Mouse (Mus musculus) regulatory T cell (primary cell): ENCODE data around the gene Engase.

Experiments
- in situ Hi-C: fragments of 300-600 bp; cut with MboI, MseI; formaldehyde crosslinking; loops from one replicate; pipeline ENCODE4 v1.15.1; 2025; ENCODE audit warnings: high pct_unique_total_duplicates

Engase gene

DNA sequence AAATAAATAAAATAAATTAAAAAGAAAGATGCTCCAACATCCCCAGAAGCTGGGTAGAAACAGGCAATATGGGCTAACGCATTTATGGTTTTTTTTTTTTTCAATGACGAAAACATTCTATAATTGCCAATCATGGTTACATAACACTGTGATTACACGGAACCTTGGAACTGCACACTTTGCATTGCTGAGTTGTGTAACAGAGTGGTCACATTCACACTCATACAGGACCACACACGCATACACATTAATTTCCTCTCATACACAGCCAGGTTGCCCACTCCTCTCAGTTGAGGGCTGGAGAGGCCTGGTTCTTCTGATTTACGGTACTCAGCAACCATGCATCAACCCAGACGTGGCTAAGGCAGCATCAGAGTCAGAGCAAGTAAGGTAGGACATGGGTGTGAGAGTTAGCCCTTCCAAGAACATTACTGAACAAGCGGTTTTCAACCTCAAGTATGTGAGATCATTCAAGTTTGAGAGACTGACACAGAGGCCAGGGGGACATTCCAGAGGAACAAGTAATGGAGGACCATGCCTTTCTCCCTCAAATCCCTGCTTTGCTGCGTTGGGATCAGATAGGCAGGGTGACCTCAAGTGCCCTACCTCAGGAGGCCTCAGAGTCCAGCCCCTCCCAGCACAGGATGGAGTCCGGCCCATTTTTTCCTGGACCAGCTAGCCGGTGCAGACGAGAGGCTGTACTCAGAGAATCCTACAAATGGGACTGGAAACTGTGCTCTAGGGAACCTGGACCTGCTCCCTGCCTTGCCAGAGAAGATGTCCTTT, 22.6 kb upstream of the Engase start:
- in situ Hi-C loops, result no loop called here

DNA sequence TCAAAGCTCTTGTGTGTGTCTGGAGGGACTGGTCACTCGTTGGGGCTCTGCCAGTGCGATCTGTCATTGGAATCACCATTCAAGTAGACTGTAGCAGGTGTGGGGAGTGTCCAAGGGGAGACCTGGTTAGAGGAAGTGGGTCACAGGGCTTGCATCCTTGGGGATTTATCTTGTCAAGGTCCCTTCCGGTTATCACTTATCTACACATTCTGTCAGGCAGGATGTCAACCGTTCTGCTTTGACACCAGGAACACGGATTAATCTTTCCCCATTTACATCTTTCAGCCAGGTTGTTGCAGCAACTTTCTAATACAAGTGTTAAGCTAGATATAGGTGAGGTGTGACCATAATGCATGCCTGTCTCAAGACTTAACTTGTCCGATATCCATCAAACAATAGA, 20.8 kb upstream of the Engase start:
- in situ Hi-C loops, result no loop called here

DNA sequence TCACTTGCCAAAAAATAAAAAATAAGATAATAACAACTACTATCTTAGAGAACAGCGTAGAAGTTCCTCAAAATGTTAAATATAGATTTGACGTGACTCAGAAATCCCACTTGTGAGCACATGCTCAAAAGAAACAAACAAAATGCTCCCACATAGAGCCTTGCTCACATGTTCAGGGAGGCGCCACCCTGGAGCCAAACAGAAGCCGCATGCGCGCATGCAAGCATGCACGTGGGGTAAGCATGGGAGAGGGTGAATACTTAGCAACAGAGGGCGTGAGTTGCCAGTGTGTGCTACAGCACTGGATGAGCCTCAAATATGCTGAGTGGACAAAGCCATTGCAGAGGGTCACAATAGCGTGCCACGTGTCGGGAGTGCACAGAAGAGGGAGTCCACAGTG, 19.7 kb upstream of the Engase start:
- in situ Hi-C loops, result no loop called here

DNA sequence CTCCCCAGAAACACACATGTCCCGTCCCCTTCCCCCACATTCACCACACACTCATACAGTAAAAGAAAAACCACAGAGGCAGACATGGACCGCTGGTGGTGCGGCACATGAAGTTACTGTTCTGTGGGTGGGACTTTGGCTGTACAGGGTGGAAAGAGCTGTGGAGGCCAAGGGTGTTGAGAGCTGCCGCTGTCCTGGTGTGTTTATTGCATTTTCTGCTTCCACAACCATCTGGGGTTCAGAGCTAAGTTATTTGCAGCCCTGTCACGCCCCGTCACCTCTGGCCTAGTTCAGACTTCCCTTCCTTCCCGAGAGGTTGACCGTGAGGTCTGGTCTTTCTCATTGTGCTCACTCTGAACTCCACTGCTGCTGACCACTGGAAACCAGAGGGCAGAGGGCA, 17.6 kb upstream of the Engase start:
- in situ Hi-C loops, result no loop called here

DNA sequence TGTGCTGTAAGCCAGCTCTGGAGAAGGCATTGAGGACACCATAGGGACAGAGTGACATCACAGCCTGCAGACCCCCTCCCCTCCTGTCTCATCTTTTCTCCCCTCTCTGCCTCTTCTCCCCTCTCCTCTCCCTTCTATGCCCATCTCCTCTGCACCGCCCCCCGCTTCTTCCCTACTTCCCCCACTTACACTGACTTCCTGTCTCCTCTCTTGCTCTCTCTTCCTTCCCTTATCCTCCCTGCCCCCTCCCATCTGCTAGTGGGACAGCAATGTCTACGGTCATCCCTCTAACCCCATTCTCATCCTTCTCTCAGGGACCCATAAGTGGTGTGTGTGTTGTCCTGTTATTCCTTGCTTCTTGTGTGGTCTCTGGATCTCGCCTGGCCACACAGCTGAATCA, 17.1 kb upstream of the Engase start:
- in situ Hi-C loops, result no loop called here

DNA sequence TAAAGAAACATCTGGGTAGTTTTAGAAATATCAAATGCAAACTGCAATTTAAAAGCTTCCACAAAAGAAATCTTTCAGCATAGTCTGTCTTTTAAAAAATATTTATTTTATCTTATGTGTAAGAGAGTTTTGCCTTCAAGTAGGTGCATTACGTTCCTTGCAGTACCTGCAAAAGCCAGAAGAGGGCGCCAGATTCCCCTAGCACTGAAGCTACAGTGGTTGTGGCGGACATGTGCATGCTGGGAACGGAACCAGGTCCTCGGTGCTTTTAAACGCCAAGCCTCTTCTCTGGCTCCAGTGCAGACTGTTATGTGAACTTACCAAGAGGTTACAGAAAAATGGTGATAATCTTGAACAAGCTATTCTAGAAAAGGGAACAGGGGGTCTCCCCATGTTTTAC, 16.3 kb upstream of the Engase start:
- in situ Hi-C loops, result no loop called here

DNA sequence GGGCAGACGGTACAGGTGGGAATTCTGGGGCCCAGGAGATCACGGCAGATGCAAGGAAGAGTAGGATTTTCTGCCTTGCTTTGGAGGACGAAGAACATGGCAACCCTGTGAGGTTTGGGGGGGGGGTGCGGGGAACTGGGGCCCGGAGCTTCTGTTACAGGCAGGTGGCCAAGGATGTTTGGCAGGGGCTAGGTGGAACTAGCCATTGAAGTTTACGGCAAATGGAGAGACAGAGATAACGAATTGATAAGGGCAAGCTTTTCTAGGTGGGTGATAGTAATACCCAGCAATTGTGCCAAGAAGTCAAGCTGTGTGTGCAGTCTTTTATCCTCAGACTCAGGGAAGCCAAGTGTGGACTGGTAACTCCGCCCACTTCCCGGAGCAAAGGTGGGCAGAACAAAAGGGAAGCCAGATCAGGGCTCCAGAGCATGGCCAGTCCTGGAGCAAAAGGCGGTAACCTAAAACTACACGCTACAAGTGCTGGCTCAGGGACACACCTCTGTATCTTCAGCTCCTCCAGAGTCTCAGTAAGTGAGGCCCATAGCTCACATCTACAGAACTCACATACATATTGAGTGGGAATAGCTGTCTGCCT, 9.1 kb upstream of the Engase start:
- in situ Hi-C loops, result no loop called here

DNA sequence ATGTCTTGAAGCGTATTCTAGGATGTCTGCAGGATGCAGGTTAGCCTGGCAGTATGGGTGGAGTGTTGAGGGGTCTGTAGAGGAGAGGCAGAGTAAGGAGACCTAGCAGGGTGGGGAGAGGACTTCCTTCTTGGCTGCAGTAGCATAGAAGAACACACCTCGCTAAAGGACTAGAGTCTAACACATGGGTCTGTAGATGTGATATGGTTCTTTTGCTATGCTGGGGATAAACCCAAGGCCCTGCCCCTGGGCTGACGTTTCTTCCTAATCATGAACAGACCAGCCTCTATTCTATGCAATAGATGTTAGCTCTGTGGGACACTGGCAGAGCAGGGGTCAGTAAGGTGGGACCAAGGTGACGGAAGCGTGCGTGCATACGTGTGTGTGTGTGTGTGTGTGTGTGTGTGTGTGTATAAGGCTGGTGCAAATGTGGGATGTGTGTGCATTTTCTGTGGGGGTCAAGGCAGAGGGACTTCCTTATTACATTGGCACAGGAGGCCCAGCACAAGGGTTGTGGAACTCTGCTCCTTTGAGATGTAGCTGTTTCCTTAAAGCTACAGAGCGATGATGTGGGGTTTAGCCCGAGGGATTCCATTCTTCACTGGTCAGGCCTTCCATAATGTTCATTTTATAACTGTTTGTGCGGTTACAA, 7.0 kb upstream of the Engase start:
- in situ Hi-C loops, result loop anchor here (10.0 kb wide), 1 partner anchor 655 kb away; no protein-coding TSS in a partner anchor

DNA sequence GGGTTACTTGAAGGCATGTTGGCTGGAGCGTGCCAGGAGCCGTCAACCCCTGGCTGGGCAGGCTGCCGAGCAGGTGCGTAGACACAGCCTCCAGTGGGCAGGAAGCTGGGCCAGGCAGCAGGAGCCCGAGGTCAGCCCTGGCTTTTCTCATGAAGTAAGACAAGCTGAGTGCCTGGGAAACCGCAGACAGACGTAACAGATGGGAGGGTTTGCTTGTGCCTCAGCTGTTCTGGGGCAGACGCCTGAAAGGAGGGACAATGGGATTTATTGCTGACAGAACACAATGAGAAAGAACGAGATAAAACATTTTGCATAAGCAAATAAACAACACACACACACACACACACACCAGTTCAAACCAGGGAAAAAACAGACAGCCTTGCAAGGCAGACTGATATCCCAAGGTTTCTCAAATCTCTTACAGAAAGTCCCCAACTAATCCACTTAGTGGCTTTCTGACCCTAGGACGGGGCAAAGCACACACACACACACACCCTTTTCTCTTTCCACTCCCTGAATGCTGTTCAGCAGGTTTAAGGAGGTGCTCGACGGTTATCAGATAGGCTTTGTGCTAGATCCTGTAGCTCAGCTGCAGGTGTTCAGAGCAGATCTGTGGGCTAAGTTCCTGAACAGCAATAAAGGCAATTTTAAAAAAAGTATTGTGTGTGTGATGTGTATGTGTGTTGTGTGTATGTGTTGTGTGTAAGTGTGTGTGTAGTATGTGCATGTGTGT, 6.2 kb upstream of the Engase start:
- in situ Hi-C loops, result loop anchor here (10.0 kb wide), 1 partner anchor 654 kb away; no protein-coding TSS in a partner anchor

DNA sequence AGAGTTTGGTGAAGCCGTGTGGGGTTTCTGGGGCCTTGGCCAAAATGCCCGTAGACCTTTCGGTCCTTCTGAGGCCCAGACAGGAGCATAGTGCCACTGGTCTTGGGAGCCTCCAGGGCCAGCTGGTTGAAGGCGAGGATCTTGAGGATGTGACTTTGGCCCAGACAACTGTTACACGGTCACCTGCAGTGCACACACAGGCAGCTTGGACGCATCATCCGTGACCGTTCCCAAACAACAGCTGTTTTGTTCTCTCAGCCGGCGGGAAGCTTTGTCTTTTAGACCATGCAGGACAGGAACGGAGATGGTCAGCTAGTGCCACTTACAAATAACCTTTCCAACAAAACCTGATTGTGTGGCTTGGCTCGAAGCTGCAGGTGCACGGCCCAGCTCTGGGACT, 5.0 kb upstream of the Engase start:
- in situ Hi-C loops, result loop anchor here (10.0 kb wide), 1 partner anchor 653 kb away; no protein-coding TSS in a partner anchor

DNA sequence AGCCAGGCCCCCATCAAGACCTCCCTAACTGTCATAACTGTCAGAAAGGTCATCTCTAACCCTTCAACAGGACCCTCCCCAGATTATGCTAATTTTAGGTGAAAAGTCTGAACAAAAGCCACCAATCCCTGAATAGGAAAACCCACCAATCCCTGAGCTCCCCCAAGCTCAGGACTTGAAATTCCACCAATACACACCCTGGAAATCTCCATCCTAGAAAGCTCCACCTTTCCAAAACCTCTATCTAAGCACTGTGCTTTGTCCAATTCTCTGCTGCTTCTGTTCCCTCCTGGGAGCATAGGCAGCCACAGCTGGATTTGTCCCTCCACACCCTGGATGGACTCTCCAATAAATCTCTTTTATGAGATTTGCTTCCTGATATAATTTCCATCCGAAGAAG, 3.5 kb upstream of the Engase start:
- in situ Hi-C loops, result loop anchor here (10.0 kb wide), 1 partner anchor 652 kb away; no protein-coding TSS in a partner anchor

DNA sequence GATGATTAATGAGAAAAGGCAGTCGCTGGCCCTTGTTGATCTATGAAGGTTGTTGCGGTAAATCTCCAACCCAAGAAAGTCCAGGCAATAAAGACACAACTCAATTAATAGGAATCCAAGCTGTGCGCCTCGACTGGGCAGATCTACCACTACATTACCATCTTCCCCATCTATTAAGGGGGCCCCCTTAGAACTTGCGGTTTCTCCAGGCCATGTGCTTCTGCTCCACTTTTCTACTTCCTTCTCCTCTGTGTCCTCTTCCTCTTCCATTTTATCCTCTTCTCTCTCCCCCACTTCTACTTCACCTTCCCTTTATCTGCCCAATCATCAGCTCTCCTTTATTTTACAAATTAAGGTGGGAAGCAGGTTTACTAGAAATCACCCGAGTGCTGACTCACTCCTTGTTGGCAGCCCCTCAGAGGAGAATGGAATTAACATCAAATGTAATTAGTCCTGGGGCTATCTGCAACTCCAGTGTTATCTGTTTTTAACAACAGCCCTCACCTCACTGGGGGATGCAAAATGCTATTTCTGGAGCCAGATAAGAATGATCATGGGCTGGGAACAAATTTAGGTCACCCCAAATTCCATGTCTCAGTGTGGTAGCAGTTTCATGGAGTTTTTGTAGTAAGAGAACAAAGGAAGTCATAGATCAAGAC, 2.7 kb upstream of the Engase start:
- in situ Hi-C loops, result loop anchor here (10.0 kb wide), 1 partner anchor 651 kb away; no protein-coding TSS in a partner anchor

DNA sequence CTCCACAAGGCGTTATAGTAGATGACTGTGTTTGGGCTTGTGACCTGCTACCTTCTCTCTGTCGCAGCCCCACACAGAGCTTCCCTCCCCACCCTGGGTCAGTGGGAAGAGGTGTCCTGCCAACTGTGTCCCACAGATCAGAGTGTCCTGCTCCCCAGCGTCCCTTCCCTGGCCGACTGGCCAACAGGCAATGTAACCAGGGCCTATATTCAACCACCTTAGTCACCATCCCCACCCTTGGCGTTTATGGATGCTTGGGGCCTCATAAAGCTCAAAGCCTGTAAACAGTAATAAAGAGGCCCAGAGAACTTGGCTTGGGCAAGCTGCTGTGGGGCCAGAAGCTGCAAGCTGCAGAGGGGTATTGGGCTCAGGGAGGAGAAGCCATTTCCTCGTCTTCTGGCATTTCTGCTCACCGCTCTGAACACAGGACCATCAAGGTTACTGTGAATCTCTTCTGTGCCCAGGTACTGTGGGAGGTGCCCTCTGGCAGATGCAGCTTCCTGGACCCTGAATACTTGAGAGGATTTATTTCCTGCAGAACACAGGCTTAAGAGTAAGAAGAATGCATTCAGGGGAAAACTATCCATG, 1.0 kb upstream of the Engase start:
- in situ Hi-C loops, result loop anchor here (10.0 kb wide), 1 partner anchor 649 kb away; no protein-coding TSS in a partner anchor

DNA sequence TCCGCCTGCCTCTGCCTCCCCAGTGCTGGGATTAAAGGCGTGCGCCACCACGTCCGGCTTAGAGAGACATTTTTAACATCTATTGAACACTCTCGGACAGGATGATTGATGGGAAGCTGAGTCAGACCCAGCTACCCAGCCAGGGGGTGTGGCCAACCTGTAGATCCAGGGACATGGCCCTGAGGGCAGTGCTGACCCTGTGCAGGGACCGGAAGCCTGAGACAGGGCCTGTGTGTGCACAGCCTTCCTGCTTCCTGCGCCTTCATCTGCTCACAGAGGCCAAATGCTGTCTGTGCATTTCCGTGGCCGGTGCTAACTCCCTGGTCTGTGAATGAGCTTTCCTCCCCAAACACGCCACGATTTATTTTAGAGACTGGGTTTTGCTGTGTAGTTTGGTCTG, 3.1 kb downstream of the Engase start:
- in situ Hi-C loops, result loop anchor here (5.0 to 10.0 kb wide), 2 partner anchors 32 to 645 kb away; no protein-coding TSS in a partner anchor

DNA sequence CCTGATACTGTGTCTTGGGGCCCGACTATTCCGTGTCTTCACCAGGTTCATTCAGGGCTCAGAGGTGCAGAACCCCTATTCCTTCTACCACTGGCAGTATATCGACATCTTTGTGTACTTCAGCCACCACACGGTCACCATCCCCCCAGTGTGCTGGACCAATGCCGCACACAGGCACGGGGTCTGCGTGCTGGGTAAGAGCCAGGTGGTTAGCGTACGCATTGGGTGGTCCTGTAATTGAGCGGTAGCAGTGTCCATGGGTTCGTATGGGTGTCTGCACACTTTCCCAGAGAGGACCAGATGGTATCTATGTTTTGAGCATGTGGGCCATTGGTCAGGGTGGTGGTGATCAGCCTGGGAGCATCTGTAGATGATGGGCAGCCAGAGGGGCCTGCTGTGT, 4.6 kb downstream of the Engase start:
- in situ Hi-C loops, result loop anchor here (5.0 kb wide), 1 partner anchor 34 kb away; no protein-coding TSS in a partner anchor

DNA sequence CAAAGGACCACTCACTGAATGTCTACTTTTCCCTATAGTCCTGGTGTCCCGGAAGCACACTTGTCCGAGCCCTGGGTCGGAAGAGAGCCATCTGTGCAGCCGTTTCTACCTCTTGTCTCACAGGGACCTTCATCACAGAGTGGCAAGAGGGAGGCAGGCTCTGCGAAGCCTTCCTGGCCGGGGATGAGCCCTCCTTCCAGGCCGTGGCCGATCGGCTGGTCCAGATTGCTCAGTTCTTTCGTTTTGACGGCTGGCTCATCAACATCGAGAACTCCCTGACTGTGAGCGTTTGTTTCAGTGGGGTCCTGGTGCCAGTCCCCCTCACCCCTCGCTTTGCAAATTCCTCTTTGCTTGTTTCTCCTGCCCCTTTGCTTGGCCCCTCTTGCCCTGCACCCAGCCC, 5.1 kb downstream of the Engase start:
- in situ Hi-C loops, result loop anchor here (5.0 kb wide), 1 partner anchor 34 kb away; no protein-coding TSS in a partner anchor

DNA sequence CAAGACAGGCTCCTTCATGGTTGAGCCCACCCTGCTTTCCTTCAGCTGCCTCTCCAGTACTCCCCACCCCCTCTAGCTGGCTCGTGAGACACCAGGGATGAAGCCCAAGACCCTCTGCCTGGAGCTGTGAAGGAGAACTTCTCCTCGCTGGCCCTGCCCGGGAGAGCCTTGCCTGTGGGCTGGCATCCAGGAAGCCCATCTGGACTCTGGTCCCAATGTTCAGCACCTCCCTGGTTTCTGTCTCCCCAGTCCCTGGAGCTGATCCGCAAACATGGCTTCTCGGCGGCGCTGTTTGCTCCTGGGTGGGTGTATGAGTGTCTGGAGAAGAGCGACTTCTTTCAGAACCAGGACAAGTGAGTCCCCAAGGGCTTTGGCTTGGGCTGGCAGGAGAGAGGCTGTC, 7.5 kb downstream of the Engase start:
- in situ Hi-C loops, result loop anchor here (5.0 kb wide), 1 partner anchor 37 kb away; no protein-coding TSS in a partner anchor

DNA sequence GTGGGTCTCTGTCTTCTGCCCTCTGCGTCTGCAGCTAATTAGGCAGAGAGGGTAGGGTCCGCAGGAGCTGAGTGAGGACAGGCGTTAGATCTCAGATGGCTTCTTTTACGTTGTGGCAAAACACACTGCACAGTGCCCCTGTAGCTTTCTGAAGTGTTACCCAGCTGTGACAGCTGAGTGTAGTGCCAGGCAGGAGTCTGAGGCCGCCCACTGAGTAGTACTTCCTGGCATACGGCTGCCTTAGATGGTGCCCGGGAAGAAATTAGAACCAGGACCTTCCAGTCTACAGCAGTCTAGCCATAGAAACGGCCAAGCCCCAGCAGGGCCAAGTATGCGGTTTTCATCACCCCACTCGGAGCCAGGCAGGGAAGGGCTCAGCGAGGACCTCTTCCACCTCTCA, 8.7 kb downstream of the Engase start:
- in situ Hi-C loops, result no loop called here

DNA sequence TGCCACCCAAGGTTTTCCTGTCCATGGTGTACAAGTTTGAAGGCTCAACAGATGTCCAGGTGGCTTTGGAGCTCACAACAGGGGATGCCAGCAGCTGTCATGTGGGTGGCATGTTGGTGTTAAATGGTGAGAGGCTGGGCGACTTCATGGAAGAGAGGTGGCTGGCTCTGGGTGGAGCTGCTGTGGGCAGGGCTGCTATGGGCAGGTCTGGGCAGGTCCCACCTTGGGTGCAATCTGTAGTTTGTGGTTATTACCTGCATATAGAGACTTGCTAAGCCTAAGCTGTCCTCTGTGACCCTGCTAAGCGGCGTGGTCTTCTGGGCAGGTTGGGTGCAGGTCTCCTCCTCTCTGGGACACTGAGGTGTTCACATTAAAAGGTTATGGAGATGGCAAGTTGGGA, 9.2 kb downstream of the Engase start:
- in situ Hi-C loops, result no loop called here

DNA sequence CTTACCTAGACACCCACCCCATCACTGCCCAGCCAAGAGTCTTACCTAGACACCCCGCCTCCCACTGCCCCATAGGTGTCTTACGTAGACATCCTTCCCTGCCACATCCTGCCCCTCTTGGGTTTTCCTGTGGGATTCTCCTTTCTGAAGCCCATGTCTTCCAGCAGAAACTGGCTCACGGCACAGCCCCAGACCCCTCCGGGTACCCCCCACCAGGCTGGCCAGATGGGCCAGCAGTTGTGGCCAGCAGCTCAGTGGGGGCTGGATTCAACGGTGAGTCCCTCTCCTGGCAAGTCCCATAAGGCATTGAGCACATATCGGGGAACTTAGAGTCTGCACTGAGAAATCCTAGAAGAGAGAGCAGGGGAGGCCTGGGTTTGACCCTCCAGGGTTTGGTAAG, 9.7 kb downstream of the Engase start:
- in situ Hi-C loops, result no loop called here
